14 mouse cellular contexts compared by ENCODE assay signal in genomic region chr2:34129674-34130267, GRCm38 (mm10).
DNase-seq lines count a peak whose midpoint lies in the region; ATAC-seq and TF ChIP-seq lines count a peak whose summit lies in the region.
"Had no signal": no experiment of that assay in that cellular context is flagged by ENCODE, and none has a peak within 500 bp of the region (broad histone marks: within the 10 kb centered on the region; RNA-seq: fewer than 3 reads in every experiment).

No protein-coding gene starts in this region.

- peak; percentile 25; the same call in 1 of the 2 replicates for ATAC-seq in liver, embryonic 15.5 days (ENCODE audit: insufficient read depth)
- ATAC-seq in liver, postnatal 0 days = no peak
- peak; percentile 73 for ATAC-seq in forebrain, embryonic 11.5 days (replicated peaks; ENCODE audit: low FRiP score)
- peak; percentile 75 for ATAC-seq in forebrain, embryonic 15.5 days (replicated peaks)
- peak; percentile 68 for ATAC-seq in midbrain, embryonic 16.5 days
- no peak for ATAC-seq in megakaryocyte progenitor cell, adult 5-6 weeks (replicated peaks; ENCODE audit: poor library complexity)
- ATAC-seq: intestine, postnatal 0 days; Patski had no signal

- TF ChIP-seq EP300 in liver, postnatal 0 days (IDR thresholded peaks at IDR 0.05; ENCODE audit: low read depth) = no peak

- no peak for TF ChIP-seq CTCF in liver, postnatal 0 days (IDR thresholded peaks at IDR 0.05; ENCODE audit: low read depth)

- no peak overlapping the region for H3K4me2 ChIP-seq in liver, embryonic 15.5 days
- no peak overlapping the region; the same call in 1 of the 2 replicates for H3K4me2 ChIP-seq in liver, postnatal 0 days (ENCODE audit: low read depth, low read length)
- H3K4me2 ChIP-seq in forebrain, embryonic 11.5 days (ENCODE audit: low read depth, low read length, severe bottlenecking) = no peak overlapping the region
- H3K4me2 ChIP-seq in forebrain, embryonic 15.5 days (replicated peaks) = peak overlapping the region; percentile 23
- no peak overlapping the region for H3K4me2 ChIP-seq in midbrain, embryonic 16.5 days (ENCODE audit: low read length)
- H3K4me2 ChIP-seq: limb, embryonic 15.5 days had no signal

- DNase-seq in liver, postnatal 0 days = no peak
- DNase-seq in forebrain, embryonic 11.5 days (ENCODE audit: low spot score) = peak; percentile 75
- no peak for DNase-seq in adrenal gland, postnatal 4 days (ENCODE audit: low spot score in 2 of 2)
- DNase-seq in adipocyte (ENCODE audit: low spot score) = no peak
- DNase-seq: adrenal gland, adult 2 months; kidney, postnatal 36 days; thymus, adult 18-20 months had no signal

- no peaks in the 10 kb centered on the region for H3K27me3 ChIP-seq in liver, embryonic 15.5 days
- H3K27me3 ChIP-seq in liver, postnatal 0 days (ENCODE audit: insufficient read depth, low read length) = no peaks in the 10 kb centered on the region
- peaks cover 13% of the 10 kb centered on the region for H3K27me3 ChIP-seq in forebrain, embryonic 11.5 days (ENCODE audit: control insufficient read depth, insufficient read depth, low read length)
- H3K27me3 ChIP-seq in forebrain, embryonic 15.5 days = peaks cover 60% of the 10 kb centered on the region
- no peaks in the 10 kb centered on the region for H3K27me3 ChIP-seq in midbrain, embryonic 16.5 days (ENCODE audit: control insufficient read depth, insufficient read depth, low read depth, low read length)
- H3K27me3 ChIP-seq: limb, embryonic 15.5 days had no signal

- no peak overlapping the region for H3K27ac ChIP-seq in liver, embryonic 15.5 days (replicated peaks)
- no peak overlapping the region for H3K27ac ChIP-seq in liver, postnatal 0 days (ENCODE audit: low read depth)
- H3K27ac ChIP-seq in forebrain, embryonic 11.5 days (ENCODE audit: low read depth, low read length) = no peak overlapping the region
- H3K27ac ChIP-seq in forebrain, embryonic 15.5 days (replicated peaks) = no peak overlapping the region
- H3K27ac ChIP-seq in midbrain, embryonic 16.5 days (ENCODE audit: low read length) = peak overlapping the region; percentile 7; the same call in 1 of the 2 replicates
- H3K27ac ChIP-seq: limb, embryonic 15.5 days had no signal

- no peaks in the 10 kb centered on the region for H3K36me3 ChIP-seq in liver, embryonic 15.5 days (replicated peaks)
- H3K36me3 ChIP-seq in liver, postnatal 0 days (replicated peaks; ENCODE audit: insufficient read depth, low read length) = no peaks in the 10 kb centered on the region
- no peaks in the 10 kb centered on the region for H3K36me3 ChIP-seq in forebrain, embryonic 11.5 days (ENCODE audit: control insufficient read depth, insufficient read depth, low read length)
- H3K36me3 ChIP-seq in forebrain, embryonic 15.5 days = no peaks in the 10 kb centered on the region
- no peaks in the 10 kb centered on the region for H3K36me3 ChIP-seq in midbrain, embryonic 16.5 days (ENCODE audit: control insufficient read depth, insufficient read depth, low read length)
- H3K36me3 ChIP-seq: limb, embryonic 15.5 days had no signal

- H3K4me3 ChIP-seq in liver, embryonic 15.5 days (replicated peaks) = no peak overlapping the region
- no peak overlapping the region for H3K4me3 ChIP-seq in liver, postnatal 0 days (ENCODE audit: low read depth, low read length)
- no peak overlapping the region for H3K4me3 ChIP-seq in forebrain, embryonic 11.5 days (ENCODE audit: low read depth, low read length)
- H3K4me3 ChIP-seq in forebrain, embryonic 15.5 days = 0 out of 2 replicates have a peak overlapping the region, but pooled peaks have one; percentile 12
- no peak overlapping the region for H3K4me3 ChIP-seq in midbrain, embryonic 16.5 days (ENCODE audit: low read depth, low read length)
- H3K4me3 ChIP-seq: limb, embryonic 15.5 days had no signal

- H3K9ac ChIP-seq in liver, embryonic 15.5 days = no peak overlapping the region
- H3K9ac ChIP-seq in liver, postnatal 0 days (replicated peaks) = no peak overlapping the region
- no peak overlapping the region for H3K9ac ChIP-seq in forebrain, embryonic 11.5 days (ENCODE audit: low read length)
- H3K9ac ChIP-seq in forebrain, embryonic 15.5 days (replicated peaks) = no peak overlapping the region
- H3K9ac ChIP-seq in midbrain, embryonic 16.5 days (ENCODE audit: low read depth, low read length) = no peak overlapping the region
- H3K9ac ChIP-seq: limb, embryonic 15.5 days had no signal

- 56% methylated on average over 13 of the region's 13 CpGs for WGBS in liver, embryonic 15.5 days (ENCODE audit: insufficient replicate concordance)
- WGBS in liver, postnatal 0 days (ENCODE audit: insufficient replicate concordance) = 61% methylated on average over 13 of the region's 13 CpGs
- 45% methylated on average over 13 of the region's 13 CpGs for WGBS in forebrain, embryonic 11.5 days
- 18% methylated on average over 13 of the region's 13 CpGs for whole genome bisulfite sequencing in forebrain, embryonic 15.5 days
- 45% methylated on average over 13 of the region's 13 CpGs for WGBS in midbrain, embryonic 16.5 days

- no peaks in the 10 kb centered on the region for H3K4me1 ChIP-seq in liver, embryonic 15.5 days (replicated peaks)
- peaks cover 3% of the 10 kb centered on the region; the same call in 1 of the 2 replicates for H3K4me1 ChIP-seq in liver, postnatal 0 days (ENCODE audit: insufficient read depth)
- H3K4me1 ChIP-seq in forebrain, embryonic 11.5 days (replicated peaks; ENCODE audit: control insufficient read depth, insufficient read depth, low read length) = no peaks in the 10 kb centered on the region
- peaks cover 16% of the 10 kb centered on the region for H3K4me1 ChIP-seq in forebrain, embryonic 15.5 days
- H3K4me1 ChIP-seq in midbrain, embryonic 16.5 days (ENCODE audit: control insufficient read depth, insufficient read depth, low read length) = peaks cover 6% of the 10 kb centered on the region; the same call in 1 of the 2 replicates
- H3K4me1 ChIP-seq: limb, embryonic 15.5 days had no signal

- no peaks in the 10 kb centered on the region for H3K9me3 ChIP-seq in liver, embryonic 15.5 days (replicated peaks)
- H3K9me3 ChIP-seq in liver, postnatal 0 days (ENCODE audit: low read length) = no peaks in the 10 kb centered on the region
- H3K9me3 ChIP-seq in forebrain, embryonic 11.5 days (ENCODE audit: control insufficient read depth, low read length) = no peaks in the 10 kb centered on the region
- H3K9me3 ChIP-seq in forebrain, embryonic 15.5 days = no peaks in the 10 kb centered on the region
- no peaks in the 10 kb centered on the region for H3K9me3 ChIP-seq in midbrain, embryonic 16.5 days (replicated peaks; ENCODE audit: control insufficient read depth, low read length, poor library complexity, severe bottlenecking)
- H3K9me3 ChIP-seq: limb, embryonic 15.5 days had no signal

Comparison
In these comparisons a context has a peak if more than half of its experiments do, and no peak if none do; other contexts are left out.
1. ATAC-seq: peak in liver, embryonic 15.5 days (single experiment), forebrain, embryonic 11.5 days (single experiment), forebrain, embryonic 15.5 days (single experiment) and midbrain, embryonic 16.5 days (single experiment); none in liver, postnatal 0 days (single experiment) and megakaryocyte progenitor cell, adult 5-6 weeks (single experiment).